16 mouse cellular contexts compared by ENCODE assay signal in genomic region chr15:83515018-83515417, GRCm38 (mm10). TPM values are rescaled to one million over a fixed set of nuclear protein-coding genes. Genes with fewer than 3 reads are reported as not detected.
"Had no signal": no experiment of that assay in that cellular context is flagged by ENCODE, and none has a peak within 500 bp of the region (broad histone marks: within the 10 kb centered on the region; RNA-seq: fewer than 3 reads in every experiment).

No protein-coding gene starts in this region.

- H3K4me3 ChIP-seq: intestine, embryonic 15.5 days; limb, embryonic 10.5 days; liver, embryonic 12.5 days; lung, embryonic 15.5 days; midbrain, embryonic 12.5 days; neural tube, embryonic 13.5 days had no signal

- ATAC-seq: intestine, embryonic 15.5 days; liver, embryonic 12.5 days; midbrain, embryonic 16.5 days had no signal

- H3K27ac ChIP-seq: intestine, embryonic 15.5 days; limb, embryonic 10.5 days; liver, embryonic 12.5 days; lung, embryonic 15.5 days; macrophage; midbrain, embryonic 12.5 days; neural tube, embryonic 13.5 days had no signal

- H3K4me2 ChIP-seq: intestine, embryonic 15.5 days; liver, embryonic 12.5 days; lung, embryonic 15.5 days; midbrain, embryonic 12.5 days; neural tube, embryonic 13.5 days had no signal

- H3K27me3 ChIP-seq: intestine, embryonic 15.5 days; lung, embryonic 15.5 days had no signal

- H3K36me3 ChIP-seq: intestine, embryonic 15.5 days; limb, embryonic 10.5 days; liver, embryonic 12.5 days; lung, embryonic 15.5 days; midbrain, embryonic 12.5 days; neural tube, embryonic 13.5 days had no signal

- H3K9me3 ChIP-seq: intestine, embryonic 15.5 days; limb, embryonic 10.5 days; liver, embryonic 12.5 days; lung, embryonic 15.5 days; midbrain, embryonic 12.5 days; neural tube, embryonic 13.5 days had no signal

- DNase-seq: kidney, adult 18-20 months; kidney, postnatal 10 days; kidney, postnatal 4 days; lung, postnatal 14 days; retina, postnatal 1 day; thymus, adult 2 months; thymus, postnatal 25 days had no signal

- H3K9ac ChIP-seq: intestine, embryonic 15.5 days; liver, embryonic 12.5 days; lung, embryonic 15.5 days; midbrain, embryonic 12.5 days; neural tube, embryonic 13.5 days had no signal

RNA-seq across cellular contexts. Expression of gene Bik, which starts 11.6 kb away (rescaled TPM):
- total RNA-seq: layer of hippocampus, postnatal 25 days had no signal
- polyA plus RNA-seq: macrophage had no signal
